Mouse (Mus musculus) ES-E14 (cell line): ENCODE measurements at regions not wholly inside any gene's neighbourhood (a gene's known extent, or its start where the extent isn't known, plus 50 kb on each side); places are given as distances from the start of the nearest gene placed in this dataset.

Experiments used
- DNase-seq: peaks from one replicate; pipeline ENCODE4 v3.0.0-alpha.2; 2013; ENCODE audit warnings: low read depth, low spot score
- H3K27ac ChIP-seq: 2 replicates; pipeline ENCODE4 v1.5.1; 2012; ENCODE audit warnings: low read depth, mild to moderate bottlenecking, low read length, moderate library complexity, mixed read lengths; ENCODE audit not compliant: poor library complexity, insufficient read depth, severe bottlenecking
- H3K36me3 ChIP-seq: 2 replicates; pipeline ENCODE4 v1.6.1; 2012; ENCODE audit warnings: mild to moderate bottlenecking, low read length, moderate library complexity, mixed read lengths; ENCODE audit not compliant: control insufficient read depth, poor library complexity, insufficient read depth, severe bottlenecking
- H3K4me1 ChIP-seq, 2 experiments: fragments of 150-350 bp in 1 of 2; sonication (generic) in 1 of 2; 2 replicates each; pipeline ENCODE4 v1.6.1; 2012; ENCODE audit warnings: low read length in 2 of 2, mild to moderate bottlenecking in 1 of 2, mixed read lengths in 1 of 2; ENCODE audit not compliant: control insufficient read depth in 2 of 2, insufficient read depth in 2 of 2, poor library complexity in 1 of 2
- H3K4me3 ChIP-seq, 2 experiments: fragments of 150-350 bp in 1 of 2; sonication (generic) in 1 of 2; 2 replicates each; pipeline ENCODE4 v1.5.1; 2012; ENCODE audit warnings: low read length in 2 of 2, low read depth in 1 of 2, mild to moderate bottlenecking in 1 of 2, mixed read lengths in 1 of 2; ENCODE audit not compliant: insufficient read depth in 1 of 2, poor library complexity in 1 of 2, severe bottlenecking in 1 of 2
- H3K9ac ChIP-seq: 2 replicates; pipeline ENCODE4 v1.6.1; 2012; ENCODE audit warnings: low read depth, mild to moderate bottlenecking, low read length, mixed read lengths; ENCODE audit not compliant: poor library complexity, insufficient read depth, severe bottlenecking
- H3K9me3 ChIP-seq: fragments of 150-350 bp; sonication (generic); 2 replicates; pipeline ENCODE4 v1.6.1; 2012; ENCODE audit warnings: low read depth, mild to moderate bottlenecking, low read length; ENCODE audit not compliant: control insufficient read depth, insufficient read depth
- CHD2 ChIP-seq: IDR thresholded peaks from 2 replicates; pipeline ENCODE4 v1.6.1; 2014; ENCODE audit warnings: mild to moderate bottlenecking, low read depth, low read length, inconsistent platforms
- HCFC1 ChIP-seq: IDR thresholded peaks from 2 replicates; pipeline ENCODE4 v1.6.1; 2012; ENCODE audit warnings: low read length, inconsistent platforms, borderline replicate concordance; ENCODE audit not compliant: insufficient read depth
- MAFK ChIP-seq: IDR thresholded peaks from 2 replicates; pipeline ENCODE4 v1.6.1; 2014; ENCODE audit warnings: mild to moderate bottlenecking, low read depth, low read length, inconsistent platforms; ENCODE audit not compliant: insufficient read depth
- ZC3H11A ChIP-seq: IDR thresholded peaks from 2 replicates; pipeline ENCODE4 v1.6.1; 2012; ENCODE audit warnings: low read depth, mild to moderate bottlenecking, inconsistent platforms, low read length, borderline replicate concordance
- ZNF384 ChIP-seq: IDR thresholded peaks from 2 replicates; pipeline ENCODE4 v1.6.1; 2012; ENCODE audit warnings: low read depth, low read length, inconsistent platforms
- in situ Hi-C, 2 experiments: fragments of 600-800 bp; cut with MboI; formaldehyde crosslinking; loops; one replicate each; pipeline ENCODE4 v1.15.1; 2025; ENCODE audit warnings: low sequenced_read_pairs in 2 of 2, inconsistent platforms in 1 of 2; ENCODE audit not compliant: unreplicated experiment in 2 of 2

DNA sequence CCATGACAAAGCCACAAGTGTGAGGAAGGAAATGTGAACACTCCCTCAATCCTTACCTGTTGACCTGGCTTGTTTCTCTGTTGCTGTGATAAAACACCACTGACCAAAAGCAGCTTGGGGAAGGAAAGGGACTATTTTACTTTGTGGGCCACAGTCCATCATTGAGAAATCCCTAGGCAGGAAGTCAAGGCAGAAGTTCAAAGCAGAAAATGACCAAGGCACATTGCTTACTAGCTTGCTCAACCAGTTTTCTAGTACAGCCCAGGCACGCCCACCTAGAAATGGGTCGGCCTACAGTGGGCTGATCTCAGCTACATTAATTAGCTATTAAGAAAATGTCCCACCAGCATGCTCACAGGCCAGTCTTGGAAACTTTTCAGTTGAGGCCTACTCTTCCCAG, 59.8 kb upstream of the Zmynd11 start:
- Histone ChIP-seq H3K9ac (no peak overlapping the region), H3K36me3 (no peaks in the 10 kb centered on the region), H3K4me3 (no peak overlapping the region), H3K4me1 (no peaks in the 10 kb centered on the region), H3K9me3 (no peaks in the 10 kb centered on the region), H3K27ac (no peak overlapping the region)
- in situ Hi-C loops = no loop called here
- no peak for DNase-seq
- TF ChIP-seq MAFK (no peak), HCFC1 (no peak), ZNF384 (no peak), ZC3H11A (no peak), CHD2 (no peak)

GRCm38 (mm10) chr13:9817356-9817755, 52.2 kb upstream of the Zmynd11 start:
- peaks cover 2 to 5% of the 10 kb centered on the region in 2 experiments; a peak in 3 of 4 replicates for H3K4me1 ChIP-seq
- in situ Hi-C loops = no loop called here
- no peak overlapping the region for H3K9ac ChIP-seq
- no peaks in the 10 kb centered on the region for H3K9me3 ChIP-seq
- DNase-seq = peak; percentile 31
- H3K36me3 ChIP-seq = no peaks in the 10 kb centered on the region
- TF ChIP-seq MAFK (no peak), ZNF384 (no peak), ZC3H11A (no peak), HCFC1 (no peak), CHD2 (no peak)
- no peak overlapping the region for H3K4me3 ChIP-seq
- 0 out of 2 replicates have a peak overlapping the region, but pooled peaks have one; percentile 19 for H3K27ac ChIP-seq
